Mouse (Mus musculus): ENCODE data around the gene Sat2.

GRCm38 (mm10) chr11:69576307-69576706, 45.5 kb upstream of the Sat2 start:
- TF ChIP-seq CTCF (conservative IDR thresholded peaks at IDR 0.05; ENCODE audit: low read length): no peak
- TF ChIP-seq NANOG (IDR thresholded peaks at IDR 0.05; ENCODE audit: borderline replicate concordance, low read length): no peak

Measured in E14TG2a.4 (cell line).